Mouse (Mus musculus) megakaryocyte progenitor cell, adult 5-6 weeks (primary cell): ENCODE measurements around the gene Mmp10. TPM values are rescaled to one million over a fixed set of nuclear protein-coding genes. Genes with fewer than 3 reads are reported as not detected.

Source experiments
- total RNA-seq, 2 experiments: library from RNA; stranded (forward) in 1 of 2; stranded (reverse) in 1 of 2; fragments of 157-497, 149-512 nt in 1 of 2; fragments of 200-1000 nt in 1 of 2; gene quantifications; 2 replicates each; pipeline versions ENCODE4 v1.2.3 to v1.2.4; 2015 to 2017

Gene Mmp10
- total RNA-seq, 2 experiments from 2014 or later: not detected

Other genes starting within 250 kb of the Mmp10 start
- not detected in 2 replicates for gene Mmp13, start 229.8 kb upstream of the Mmp10 start, total RNA-seq (2015)
- gene Mmp13, start 229.8 kb upstream of the Mmp10 start, total RNA-seq (2017): not detected in 2 replicates
- gene Mmp12, start 158.0 kb upstream of the Mmp10 start, total RNA-seq (2015): not detected in 2 replicates
- not detected in 2 replicates for gene Mmp12, start 158.0 kb upstream of the Mmp10 start, total RNA-seq (2017)
- not detected in 2 replicates for gene Mmp1b, start 114.3 kb upstream of the Mmp10 start, total RNA-seq (2015)
- gene Mmp1b, start 114.3 kb upstream of the Mmp10 start, total RNA-seq (2017): not detected in 2 replicates
- not detected in 2 replicates for gene Mmp3, start 56.5 kb upstream of the Mmp10 start, total RNA-seq (2015)
- not detected in 2 replicates for gene Mmp3, start 56.5 kb upstream of the Mmp10 start, total RNA-seq (2017)
- 15.8 and 18.2 TPM in 2 replicates for gene Mmp8, start 56.1 kb downstream of the Mmp10 start, total RNA-seq (2015)
- 13.2 and 18.4 TPM in 2 replicates for gene Mmp8, start 56.1 kb downstream of the Mmp10 start, total RNA-seq (2017)
- not detected in 2 replicates for gene Mmp27, start 69.0 kb downstream of the Mmp10 start, total RNA-seq (2015)
- gene Mmp27, start 69.0 kb downstream of the Mmp10 start, total RNA-seq (2017): 0.25 TPM in 1 of 2 replicates, not detected in the other
- gene Mmp20, start 125.9 kb downstream of the Mmp10 start, total RNA-seq (2015): not detected in 2 replicates
- not detected in 2 replicates for gene Mmp20, start 125.9 kb downstream of the Mmp10 start, total RNA-seq (2017)
- not detected in 2 replicates for gene Mmp7, start 189.7 kb downstream of the Mmp10 start, total RNA-seq (2015)
- gene Mmp7, start 189.7 kb downstream of the Mmp10 start, total RNA-seq (2017): not detected in 2 replicates